Mouse (Mus musculus): ENCODE data around the gene Pmpcb. TPM values are rescaled to one million over a fixed set of nuclear protein-coding genes. Genes with fewer than 3 reads are reported as not detected.
A peak's percentile ranks its signal among the peaks of the same experiment; 100 is the strongest.

Pmpcb gene
- polyA plus RNA-seq, 1 experiment from 2014 or later = 89.1 TPM

- H3K27me3 ChIP-seq = no peaks in the 10 kb centered on the region
- 71% methylated on average over 20 of the region's 20 CpGs for WGBS
- H3K36me3 ChIP-seq = peaks cover 11% of the 10 kb centered on the region
- no peaks in the 10 kb centered on the region for H3K9me3 ChIP-seq
- H3K27ac ChIP-seq = no peak overlapping the region
- H3K4me3 ChIP-seq = no peak overlapping the region
- peak overlapping the region; percentile 20; the same call in 1 of the 2 replicates for H3K4me2 ChIP-seq (replicated peaks)
- ATAC-seq (ENCODE audit: insufficient number of reproducible peaks, insufficient read depth, low FRiP score, low TSS enrichment) = no peak
- peaks cover 9% of the 10 kb centered on the region for H3K4me1 ChIP-seq
- no peak overlapping the region for H3K9ac ChIP-seq
Measured at GRCm38 (mm10) chr5:21735100-21735499, 1.8 kb upstream of the Pmpcb start.

- Histone ChIP-seq H3K9ac (no peak overlapping the region), H3K27ac (no peak overlapping the region), H3K9me3 (no peaks in the 10 kb centered on the region), H3K36me3 (peaks cover 16% of the 10 kb centered on the region), H3K4me3 (no peak overlapping the region), H3K4me1 (peaks cover 9% of the 10 kb centered on the region), H3K4me2 (replicated peaks) (0 out of 2 replicates have a peak overlapping the region, but pooled peaks have one; percentile 20), H3K27me3 (no peaks in the 10 kb centered on the region)
- WGBS = 23% methylated on average over 10 of the region's 10 CpGs
- no peak for ATAC-seq (ENCODE audit: insufficient number of reproducible peaks, insufficient read depth, low FRiP score, low TSS enrichment)
Measured at GRCm38 (mm10) chr5:21735584-21735983, 1.4 kb upstream of the Pmpcb start.

DNA sequence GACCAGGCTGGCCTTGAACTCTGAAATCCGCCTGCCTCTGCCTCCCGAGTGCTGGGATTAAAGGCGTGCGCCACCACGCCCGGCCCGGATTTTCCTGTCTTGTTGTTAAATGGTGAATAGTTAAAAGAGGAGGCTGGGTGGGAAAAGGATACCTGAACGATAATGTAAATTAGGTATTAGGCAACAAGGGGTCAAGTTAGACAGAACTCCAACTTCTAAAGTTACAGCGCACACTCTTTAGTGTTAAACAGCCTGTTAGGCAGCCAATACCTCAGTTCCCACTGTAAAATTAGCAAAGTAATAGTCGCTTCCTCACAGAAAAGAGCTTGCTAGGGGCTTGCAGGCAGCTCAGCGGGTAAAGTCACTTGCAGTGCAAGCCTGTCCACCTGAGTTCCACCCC is 895 bp upstream of the Pmpcb start:
- no peaks in the 10 kb centered on the region for H3K9me3 ChIP-seq
- H3K4me1 ChIP-seq = peaks cover 9% of the 10 kb centered on the region
- no peak overlapping the region for H3K4me3 ChIP-seq
- H3K27ac ChIP-seq = no peak overlapping the region
- H3K27me3 ChIP-seq = no peaks in the 10 kb centered on the region
- peaks cover 17% of the 10 kb centered on the region for H3K36me3 ChIP-seq
- H3K4me2 ChIP-seq (replicated peaks) = no peak overlapping the region
- no peak overlapping the region for H3K9ac ChIP-seq
- 85% methylated on average over 11 of the region's 11 CpGs for WGBS
- ATAC-seq (ENCODE audit: insufficient number of reproducible peaks, insufficient read depth, low FRiP score, low TSS enrichment) = no peak

DNA sequence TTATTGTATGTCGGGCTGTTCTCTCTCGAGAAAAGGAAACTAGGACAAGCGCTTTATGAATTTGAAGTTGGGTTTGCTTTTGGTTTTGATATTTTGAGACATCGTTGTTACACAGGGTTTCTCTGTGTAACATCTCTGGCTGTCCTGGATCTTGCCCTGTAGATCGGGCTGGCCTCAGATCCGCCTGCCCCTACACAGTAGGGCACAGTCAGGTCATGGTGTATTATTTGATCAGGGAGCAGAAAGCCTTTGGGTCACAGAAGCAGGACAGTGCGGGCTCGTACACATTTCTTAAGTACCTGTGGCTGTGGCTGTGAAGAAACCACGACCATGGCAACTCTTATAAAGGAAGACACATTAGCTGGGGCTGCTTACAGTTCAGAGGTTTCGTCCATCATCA is 679 bp downstream of the Pmpcb start:
- peak overlapping the region; percentile 85; the same call in 1 of the 2 replicates for H3K27ac ChIP-seq
- ATAC-seq (ENCODE audit: insufficient number of reproducible peaks, insufficient read depth, low FRiP score, low TSS enrichment) = no peak

DNA sequence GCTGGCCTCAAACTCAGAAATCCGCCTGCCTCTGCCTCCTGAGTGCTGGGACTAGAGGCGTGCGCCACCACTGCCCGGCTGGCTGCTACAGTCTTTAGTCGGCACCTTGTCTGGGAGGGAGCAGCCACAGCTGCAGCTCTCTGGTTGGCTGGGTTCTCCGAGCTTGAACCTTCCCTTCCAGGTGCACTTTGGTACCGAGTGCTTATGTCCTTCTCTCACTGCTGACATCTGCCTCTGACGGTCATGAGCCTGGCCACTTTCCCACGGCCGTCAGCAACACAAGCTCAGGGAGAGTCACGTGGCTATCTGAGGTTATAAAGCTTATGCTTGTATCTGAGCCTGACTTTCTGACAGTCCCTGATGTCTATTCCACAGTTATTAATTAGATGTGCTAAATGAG is 2.2 kb downstream of the Pmpcb start:
- Histone ChIP-seq H3K9ac (no peak overlapping the region), H3K4me2 (replicated peaks) (no peak overlapping the region), H3K27me3 (no peaks in the 10 kb centered on the region), H3K9me3 (no peaks in the 10 kb centered on the region), H3K27ac (no peak overlapping the region), H3K4me1 (peaks cover 9% of the 10 kb centered on the region), H3K36me3 (peaks cover 48% of the 10 kb centered on the region), H3K4me3 (no peak overlapping the region)
- ATAC-seq (ENCODE audit: insufficient number of reproducible peaks, insufficient read depth, low FRiP score, low TSS enrichment) = no peak
- WGBS = 91% methylated on average over 11 of the region's 11 CpGs

More for the DNA sequence above, 679 bp downstream of the Pmpcb start:
- Histone ChIP-seq H3K9ac (peak overlapping the region; percentile 68), H3K9me3 (no peaks in the 10 kb centered on the region), H3K36me3 (peaks cover 33% of the 10 kb centered on the region), H3K4me3 (peak overlapping the region; percentile 72), H3K4me1 (peaks cover 9% of the 10 kb centered on the region), H3K27me3 (no peaks in the 10 kb centered on the region), H3K4me2 (replicated peaks) (peak overlapping the region; percentile 84)
- 22% methylated on average over 10 of the region's 10 CpGs for whole genome bisulfite sequencing

DNA sequence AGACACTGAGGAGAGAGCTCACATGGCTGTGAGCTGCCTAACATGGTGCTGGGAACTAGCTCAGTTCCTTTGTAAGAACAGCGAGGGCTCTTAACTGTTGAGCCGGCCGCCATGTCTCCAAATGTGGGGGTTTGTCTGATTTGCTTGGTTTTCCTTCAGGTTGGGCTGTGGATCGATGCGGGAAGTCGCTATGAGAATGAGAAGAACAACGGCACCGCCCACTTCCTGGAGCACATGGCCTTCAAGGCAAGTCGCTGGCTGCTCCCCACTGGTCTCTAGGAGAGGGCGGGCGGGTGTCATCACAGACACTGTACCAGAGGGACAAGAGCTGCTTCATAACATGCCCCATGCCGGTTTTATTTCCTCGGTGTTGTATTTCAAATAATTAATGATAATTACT is 2.9 kb downstream of the Pmpcb start:
- no peak for ATAC-seq (ENCODE audit: insufficient number of reproducible peaks, insufficient read depth, low FRiP score, low TSS enrichment)
- H3K4me3 ChIP-seq = no peak overlapping the region
- no peak overlapping the region for H3K27ac ChIP-seq
- peaks cover 56% of the 10 kb centered on the region for H3K36me3 ChIP-seq
- H3K9ac ChIP-seq = no peak overlapping the region
- H3K9me3 ChIP-seq = no peaks in the 10 kb centered on the region
- 91% methylated on average over 13 of the region's 13 CpGs for WGBS
- H3K4me1 ChIP-seq = peaks cover 9% of the 10 kb centered on the region
- no peaks in the 10 kb centered on the region for H3K27me3 ChIP-seq
- no peak overlapping the region for H3K4me2 ChIP-seq (replicated peaks)

GRCm38 (mm10) chr5:21743606-21744005 is 6.7 kb downstream of the Pmpcb start:
- no peak for ATAC-seq (ENCODE audit: insufficient number of reproducible peaks, insufficient read depth, low FRiP score, low TSS enrichment)
- peaks cover 91% of the 10 kb centered on the region for H3K36me3 ChIP-seq
- H3K27ac ChIP-seq = no peak overlapping the region
- no peak overlapping the region for H3K9ac ChIP-seq
- no peaks in the 10 kb centered on the region for H3K27me3 ChIP-seq
- no peaks in the 10 kb centered on the region for H3K4me1 ChIP-seq
- no peaks in the 10 kb centered on the region for H3K9me3 ChIP-seq
- H3K4me3 ChIP-seq = no peak overlapping the region
- no peak overlapping the region for H3K4me2 ChIP-seq (replicated peaks)
- whole genome bisulfite sequencing = 95% methylated on average over 10 of the region's 10 CpGs

GRCm38 (mm10) chr5:21744651-21745050 is 7.7 kb downstream of the Pmpcb start:
- H3K9me3 ChIP-seq = no peaks in the 10 kb centered on the region
- H3K4me3 ChIP-seq = no peak overlapping the region
- no peaks in the 10 kb centered on the region for H3K4me1 ChIP-seq
- H3K27ac ChIP-seq = no peak overlapping the region
- no peaks in the 10 kb centered on the region for H3K27me3 ChIP-seq
- peaks cover 93% of the 10 kb centered on the region for H3K36me3 ChIP-seq
- H3K4me2 ChIP-seq (replicated peaks) = no peak overlapping the region
- no peak overlapping the region for H3K9ac ChIP-seq
- no peak for ATAC-seq (ENCODE audit: insufficient number of reproducible peaks, insufficient read depth, low FRiP score, low TSS enrichment)

DNA sequence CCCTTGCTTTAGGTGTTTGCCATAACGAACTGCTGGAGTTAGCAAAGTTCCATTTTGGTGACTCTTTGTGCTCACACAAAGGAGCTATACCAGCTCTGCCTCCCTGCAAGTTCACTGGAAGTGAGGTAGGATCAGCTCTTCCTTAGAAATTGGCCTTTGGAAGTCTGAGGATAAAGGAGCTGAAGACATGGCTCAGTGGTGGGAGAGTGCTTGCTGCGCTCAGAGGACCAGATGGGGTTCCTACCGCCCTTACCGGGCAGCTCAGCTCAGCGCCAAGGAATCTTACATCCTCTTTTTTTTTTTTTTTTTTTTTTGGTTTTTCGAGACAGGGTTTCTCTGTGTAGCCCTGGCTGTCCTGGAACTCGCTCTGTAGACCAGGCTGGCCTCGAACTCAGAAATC is 9.0 kb downstream of the Pmpcb start:
- no peaks in the 10 kb centered on the region for H3K4me1 ChIP-seq
- no peak overlapping the region for H3K9ac ChIP-seq
- no peak overlapping the region for H3K27ac ChIP-seq
- no peak for ATAC-seq (ENCODE audit: insufficient number of reproducible peaks, insufficient read depth, low FRiP score, low TSS enrichment)
- H3K4me2 ChIP-seq (replicated peaks) = no peak overlapping the region
- H3K9me3 ChIP-seq = no peaks in the 10 kb centered on the region
- H3K27me3 ChIP-seq = no peaks in the 10 kb centered on the region
- H3K4me3 ChIP-seq = no peak overlapping the region
- 94% methylated on average over 7 of the region's 8 CpGs for WGBS
- peaks cover 95% of the 10 kb centered on the region for H3K36me3 ChIP-seq

DNA sequence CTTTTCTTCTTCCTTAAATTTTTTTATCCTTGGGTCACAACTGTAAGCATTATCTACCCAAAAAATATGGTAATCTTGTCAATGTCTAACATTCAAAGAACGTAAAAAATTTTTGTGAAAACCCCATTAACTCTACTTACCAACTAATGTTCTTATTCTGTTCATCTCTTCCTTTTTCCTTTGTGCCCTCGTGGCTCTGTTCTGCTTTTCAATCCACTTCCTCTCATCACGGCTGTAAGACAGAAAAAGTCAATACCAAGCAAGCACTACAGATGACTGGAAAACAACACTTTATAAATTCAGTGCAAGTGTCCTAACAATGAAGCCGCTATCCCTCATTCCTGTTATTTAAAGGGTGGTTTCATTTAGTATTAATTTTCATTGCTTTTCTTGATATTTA is 31.6 kb downstream of the Pmpcb start:
- Histone ChIP-seq H3K27me3 (no peaks in the 10 kb centered on the region), H3K4me2 (replicated peaks) (no peak overlapping the region), H3K9ac (no peak overlapping the region), H3K27ac (no peak overlapping the region), H3K4me1 (no peaks in the 10 kb centered on the region), H3K36me3 (peaks cover 57% of the 10 kb centered on the region), H3K9me3 (no peaks in the 10 kb centered on the region), H3K4me3 (no peak overlapping the region)
- WGBS = 92% methylated on average over 4 of the region's 4 CpGs
- ATAC-seq (ENCODE audit: insufficient number of reproducible peaks, insufficient read depth, low FRiP score, low TSS enrichment) = no peak

DNA sequence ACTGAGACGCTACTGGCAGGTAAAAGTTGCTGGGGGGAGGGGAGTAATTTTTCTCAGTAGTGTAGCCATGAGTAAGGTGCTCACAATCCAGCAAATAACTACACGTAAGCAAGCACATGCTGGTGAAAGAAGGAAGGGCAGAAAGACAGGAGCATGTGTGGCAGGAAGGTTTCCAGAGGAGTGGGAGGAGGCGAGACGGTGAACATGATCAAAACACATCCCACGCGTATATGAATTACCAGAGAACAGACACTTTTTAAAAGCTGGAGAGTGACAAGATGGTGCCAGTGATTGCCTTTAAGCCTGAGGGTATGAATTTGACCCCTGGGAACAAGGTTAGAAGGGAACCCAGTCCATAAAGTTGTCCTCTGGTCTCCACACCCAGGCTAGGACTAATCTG is 32.9 kb downstream of the Pmpcb start:
- WGBS = 94% methylated on average over 6 of the region's 6 CpGs
- Histone ChIP-seq H3K36me3 (peaks cover 58% of the 10 kb centered on the region), H3K4me2 (replicated peaks) (no peak overlapping the region)

DNA sequence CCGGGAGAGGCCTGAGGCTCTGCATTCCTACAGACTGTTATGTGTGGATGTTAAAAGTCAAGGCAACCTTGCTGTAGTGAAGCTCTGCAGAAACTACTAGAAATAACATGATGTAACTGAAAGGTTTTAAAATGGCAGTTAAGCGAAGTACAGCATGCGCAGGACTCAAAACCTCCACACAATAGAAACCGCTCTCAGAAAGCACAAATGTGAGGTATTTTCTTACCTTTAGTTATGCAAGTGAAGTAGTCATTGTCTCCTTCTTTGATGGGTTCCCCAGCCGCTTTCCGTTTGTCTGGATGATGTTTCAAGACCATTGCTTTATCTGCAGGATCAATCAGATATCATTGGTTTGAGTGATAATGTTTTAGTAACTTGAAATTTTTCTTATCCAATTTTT is 39.5 kb downstream of the Pmpcb start:
- no peak overlapping the region for H3K27ac ChIP-seq
- peaks cover 56% of the 10 kb centered on the region for H3K36me3 ChIP-seq
- H3K4me1 ChIP-seq = no peaks in the 10 kb centered on the region
- no peak overlapping the region for H3K4me3 ChIP-seq
- 89% methylated on average over 6 of the region's 6 CpGs for WGBS
- H3K9me3 ChIP-seq = no peaks in the 10 kb centered on the region
- no peaks in the 10 kb centered on the region for H3K27me3 ChIP-seq
- no peak overlapping the region for H3K4me2 ChIP-seq (replicated peaks)
- H3K9ac ChIP-seq = no peak overlapping the region
- no peak for ATAC-seq (ENCODE audit: insufficient number of reproducible peaks, insufficient read depth, low FRiP score, low TSS enrichment)

More for the DNA sequence above, 32.9 kb downstream of the Pmpcb start:
- Histone ChIP-seq H3K9ac (no peak overlapping the region), H3K4me1 (no peaks in the 10 kb centered on the region), H3K27me3 (no peaks in the 10 kb centered on the region), H3K9me3 (no peaks in the 10 kb centered on the region), H3K27ac (no peak overlapping the region), H3K4me3 (no peak overlapping the region)
- no peak for ATAC-seq (ENCODE audit: insufficient number of reproducible peaks, insufficient read depth, low FRiP score, low TSS enrichment)

Measured in embryonic facial prominence, embryonic 12.5 days (tissue).